Mouse (Mus musculus) small intestine, adult 2 months (tissue): ENCODE measurements around the gene Cox16. TPM values are rescaled to one million over a fixed set of nuclear protein-coding genes. Genes with fewer than 3 reads are reported as not detected.
A peak's percentile ranks its signal among the peaks of the same experiment; 100 is the strongest.

Source experiments
- H3K27ac ChIP-seq: fragments of 200-500 bp; 2 replicates; pipeline ENCODE4 v1.5.1; 2012; ENCODE audit warnings: low read depth, low read length, control low read depth, inconsistent platforms; ENCODE audit not compliant: insufficient read depth
- H3K27me3 ChIP-seq: fragments of 200-500 bp; 2 replicates; pipeline ENCODE4 v1.6.1; 2012; ENCODE audit warnings: mild to moderate bottlenecking, moderate library complexity, low read length, inconsistent platforms; ENCODE audit not compliant: control insufficient read depth, insufficient read depth
- H3K36me3 ChIP-seq: fragments of 200-500 bp; 2 replicates; pipeline ENCODE4 v1.6.1; 2012; ENCODE audit warnings: mild to moderate bottlenecking, low read length, control low read depth, inconsistent platforms; ENCODE audit not compliant: control insufficient read depth, insufficient read depth
- H3K4me1 ChIP-seq: fragments of 200-500 bp; 2 replicates; pipeline ENCODE4 v1.6.1; 2012; ENCODE audit warnings: low read length, inconsistent platforms, mixed read lengths; ENCODE audit not compliant: control insufficient read depth, insufficient read depth, insufficient read length
- H3K4me3 ChIP-seq: fragments of 200-500 bp; 2 replicates; pipeline ENCODE4 v1.5.1; 2012; ENCODE audit warnings: low read depth, mild to moderate bottlenecking, control low read depth, inconsistent platforms, low read length, moderate library complexity
- CTCF ChIP-seq: fragments of 200-500 bp; IDR thresholded peaks from 2 replicates; pipeline ENCODE4 v1.5.1; 2012; ENCODE audit warnings: low read depth, mild to moderate bottlenecking, control low read depth, inconsistent platforms, low read length, moderate library complexity, mixed read lengths; ENCODE audit not compliant: insufficient replicate concordance, insufficient read length; ENCODE audit errors: extremely low read depth
- POLR2A ChIP-seq: fragments of 200-500 bp; IDR thresholded peaks from 2 replicates; pipeline ENCODE4 v1.6.1; 2012; ENCODE audit warnings: low read depth, mild to moderate bottlenecking, control low read depth, inconsistent platforms, low read length, moderate library complexity
- WGBS: fragments of 180-500 bp; shearing (Covaris S2); methylation state at CpG from one replicate; pipeline ENCODE4 v1.1.7; 2018; 5-methylcytosine and 5-hydroxymethylcytosine counted together
- polyA plus RNA-seq: library from polyadenylated mRNA; depleted of rRNA; stranded (reverse); fragments of >200 nt; gene quantifications from 2 replicates; pipeline ENCODE4 v1.2.3, GENCODE M21; 2012

Gene Cox16
- polyA plus RNA-seq, 1 experiment, result 78.2 TPM

DNA sequence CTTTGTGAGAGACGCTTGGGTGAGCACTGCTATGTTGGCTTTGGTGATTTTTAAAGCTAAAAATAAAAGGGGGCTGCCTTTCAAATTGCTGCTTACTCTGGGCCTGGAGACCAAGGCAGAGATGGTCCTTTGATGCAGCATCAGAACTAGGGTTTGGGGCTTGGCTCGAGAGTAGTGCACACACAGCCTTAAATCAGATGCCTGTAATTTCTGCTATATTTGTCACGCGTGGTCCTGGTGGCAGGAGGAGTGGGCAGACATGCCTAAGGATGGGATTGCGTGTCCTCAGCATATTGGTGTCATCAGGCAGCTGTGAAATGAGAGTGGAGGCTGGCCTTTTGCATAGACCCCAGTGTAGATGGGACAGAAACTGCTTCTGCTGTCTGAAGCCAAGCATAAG, 151.1 kb downstream of the Cox16 start:
- 82% methylated on average over 5 of the region's 5 CpGs for WGBS
- Histone ChIP-seq H3K36me3 (no peaks in the 10 kb centered on the region), H3K27me3 (peaks cover 32% of the 10 kb centered on the region), H3K27ac (no peak overlapping the region), H3K4me3 (no peak overlapping the region), H3K4me1 (0 out of 2 replicates have a peak, but pooled peaks cover 4% of the 10 kb centered on the region)
- TF ChIP-seq POLR2A (no peak), CTCF (no peak)

DNA sequence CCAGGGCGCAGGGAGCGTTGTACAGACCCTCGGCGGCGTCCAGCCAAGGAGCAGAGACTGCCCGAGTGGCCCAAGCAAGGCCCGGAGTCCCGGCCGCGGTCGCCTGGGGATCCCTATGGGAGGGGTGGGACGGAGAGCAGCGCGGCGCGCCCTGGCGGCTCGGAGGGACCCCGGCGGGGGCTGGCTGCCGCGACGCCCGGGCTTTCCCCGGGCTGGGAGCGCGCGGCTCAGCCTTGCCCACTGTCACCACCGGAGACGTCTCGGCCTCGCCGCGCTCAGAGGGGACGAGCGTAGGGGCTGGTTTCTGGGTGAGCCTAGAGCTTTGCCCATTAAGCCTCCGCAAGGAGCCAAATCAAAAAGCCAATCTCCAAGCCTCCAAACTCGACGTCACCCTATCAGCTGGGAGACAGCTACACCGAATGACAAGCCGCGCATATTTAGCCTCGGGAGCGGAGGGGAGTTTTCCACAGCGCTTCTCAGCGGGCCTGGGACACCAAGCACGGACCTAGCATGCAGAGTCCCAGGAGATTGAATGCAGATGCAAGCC, 152.0 kb downstream of the Cox16 start, which contains the start of gene Slc8a3:
Gene Slc8a3, minus strand, starts transcription at position 306 of the 547 bp plus-strand sequence.
- 2% methylated on average over 47 of the region's 47 CpGs for WGBS
- TF ChIP-seq CTCF (no peak), POLR2A (no peak)
- H3K27ac ChIP-seq, result no peak within 1 kb of the TSS
- H3K4me1 ChIP-seq, result 0 out of 2 replicates have a peak, but pooled peaks cover 4% of the 10 kb centered on the region
- peaks cover 32% of the 10 kb centered on the region for H3K27me3 ChIP-seq
- H3K4me3 ChIP-seq, result peak within 1 kb of the TSS; percentile 56
- H3K36me3 ChIP-seq, result no peaks in the 10 kb centered on the region

- no peak for TF ChIP-seq CTCF
- TF ChIP-seq POLR2A, result no peak
- Histone ChIP-seq H3K4me3 (peak overlapping the region; percentile 56), H3K4me1 (0 out of 2 replicates have a peak, but pooled peaks cover 4% of the 10 kb centered on the region), H3K36me3 (no peaks in the 10 kb centered on the region), H3K27me3 (peaks cover 32% of the 10 kb centered on the region), H3K27ac (no peak overlapping the region)
- WGBS, result 1% methylated on average over 53 of the region's 54 CpGs
Observed at GRCm38 (mm10) chr12:81331937-81332874, 152.7 kb downstream of the Cox16 start.

GRCm38 (mm10) chr12:81331046-81331638, 153.8 kb downstream of the Cox16 start:
- Histone ChIP-seq H3K36me3 (no peaks in the 10 kb centered on the region), H3K4me1 (0 out of 2 replicates have a peak, but pooled peaks cover 4% of the 10 kb centered on the region), H3K27ac (no peak overlapping the region), H3K27me3 (peaks cover 32% of the 10 kb centered on the region), H3K4me3 (no peak overlapping the region)
- whole genome bisulfite sequencing, result 54% methylated on average over 5 of the region's 5 CpGs
- TF ChIP-seq CTCF (no peak), POLR2A (no peak)

- no peaks in the 10 kb centered on the region for H3K27me3 ChIP-seq
- no peak overlapping the region for H3K4me3 ChIP-seq
- H3K4me1 ChIP-seq, result no peaks in the 10 kb centered on the region
- TF ChIP-seq CTCF, result no peak
- no peak for TF ChIP-seq POLR2A
- no peak overlapping the region for H3K27ac ChIP-seq
- WGBS, result 59% methylated on average over 3 of the region's 3 CpGs
- H3K36me3 ChIP-seq, result no peaks in the 10 kb centered on the region
Observed at GRCm38 (mm10) chr12:81324991-81325390, 159.9 kb downstream of the Cox16 start.

GRCm38 (mm10) chr12:81324116-81324515, 160.8 kb downstream of the Cox16 start:
- no peaks in the 10 kb centered on the region for H3K36me3 ChIP-seq
- no peak overlapping the region for H3K4me3 ChIP-seq
- H3K4me1 ChIP-seq, result no peaks in the 10 kb centered on the region
- WGBS, result 91% methylated on average over 3 of the region's 3 CpGs
- no peaks in the 10 kb centered on the region for H3K27me3 ChIP-seq
- TF ChIP-seq POLR2A, result no peak
- no peak for TF ChIP-seq CTCF
- no peak overlapping the region for H3K27ac ChIP-seq

GRCm38 (mm10) chr12:81321021-81321420, 163.9 kb downstream of the Cox16 start:
- TF ChIP-seq CTCF (no peak), POLR2A (no peak)
- 67% methylated on average over 1 of the region's 1 CpGs for WGBS

More at GRCm38 (mm10) chr12:81321021-81321420, 163.9 kb downstream of the Cox16 start:
- Histone ChIP-seq H3K27me3 (no peaks in the 10 kb centered on the region), H3K4me3 (no peak overlapping the region), H3K4me1 (no peaks in the 10 kb centered on the region), H3K36me3 (no peaks in the 10 kb centered on the region), H3K27ac (no peak overlapping the region)
